Mouse (Mus musculus) E14TG2a.4 (cell line): ENCODE measurements at regions not wholly inside any gene's neighbourhood (a gene's known extent, or its start where the extent isn't known, plus 50 kb on each side); places are given as distances from the start of the nearest gene placed in this dataset.

Source experiments
- H3K27me3 ChIP-seq: 2 replicates; pipeline ENCODE4 v1.6.1; 2014; ENCODE audit warnings: low read length, control low read depth; ENCODE audit not compliant: insufficient read depth
- H3K36me3 ChIP-seq: 2 replicates; pipeline ENCODE4 v1.6.1; 2014; ENCODE audit warnings: low read length, control low read depth; ENCODE audit not compliant: insufficient read depth
- H3K4me1 ChIP-seq: replicated peaks from 2 replicates; pipeline ENCODE4 v1.6.1; 2014; ENCODE audit warnings: low read depth, low read length, control low read depth
- H3K4me3 ChIP-seq: replicated peaks from 2 replicates; pipeline ENCODE4 v1.5.1; 2014; ENCODE audit warnings: mild to moderate bottlenecking, low read length
- H3K9me3 ChIP-seq: 2 replicates; pipeline ENCODE4 v1.6.1; 2014; ENCODE audit warnings: low read length, control low read depth
- CTCF ChIP-seq: conservative IDR thresholded peaks from 2 replicates; pipeline ENCODE4 v1.5.1; 2014; ENCODE audit warnings: low read length
- NANOG ChIP-seq: IDR thresholded peaks from 2 replicates; pipeline ENCODE4 v1.6.1; 2014; ENCODE audit warnings: borderline replicate concordance, low read length, mixed read lengths
- POU5F1 ChIP-seq: IDR thresholded peaks from 2 replicates; pipeline ENCODE4 v1.6.1; 2014; ENCODE audit warnings: low read length, borderline replicate concordance

- H3K4me3 ChIP-seq = no peak overlapping the region
- TF ChIP-seq NANOG (no peak), POU5F1 (no peak), CTCF (no peak)
- H3K9me3 ChIP-seq = peaks cover 5% of the 10 kb centered on the region; the same call in 1 of the 2 replicates
- H3K36me3 ChIP-seq = no peaks in the 10 kb centered on the region
- H3K4me1 ChIP-seq = no peaks in the 10 kb centered on the region
- peaks cover 2% of the 10 kb centered on the region; the same call in 1 of the 2 replicates for H3K27me3 ChIP-seq
Observed at GRCm38 (mm10) chr8:11963575-11963974, 123.3 kb downstream of the Tex29 start.

- H3K4me1 ChIP-seq = no peaks in the 10 kb centered on the region
- H3K4me3 ChIP-seq = no peak overlapping the region
- TF ChIP-seq NANOG = no peak
- no peak for TF ChIP-seq POU5F1
- TF ChIP-seq CTCF = no peak
- H3K9me3 ChIP-seq = no peaks in the 10 kb centered on the region
- H3K27me3 ChIP-seq = peaks cover 17% of the 10 kb centered on the region
- H3K36me3 ChIP-seq = no peaks in the 10 kb centered on the region
Observed at GRCm38 (mm10) chr8:11967670-11968069, 127.4 kb downstream of the Tex29 start.

GRCm38 (mm10) chr8:11970515-11970914, 130.2 kb downstream of the Tex29 start:
- no peak overlapping the region for H3K4me3 ChIP-seq
- TF ChIP-seq NANOG = no peak
- TF ChIP-seq CTCF = no peak
- no peak for TF ChIP-seq POU5F1
- H3K27me3 ChIP-seq = peaks cover 18% of the 10 kb centered on the region
- no peaks in the 10 kb centered on the region for H3K36me3 ChIP-seq
- H3K9me3 ChIP-seq = no peaks in the 10 kb centered on the region
- H3K4me1 ChIP-seq = peaks cover 10% of the 10 kb centered on the region

GRCm38 (mm10) chr8:11973436-11973835, 133.2 kb downstream of the Tex29 start:
- Histone ChIP-seq H3K9me3 (no peaks in the 10 kb centered on the region), H3K4me3 (peak overlapping the region; percentile 48), H3K27me3 (peaks cover 18% of the 10 kb centered on the region), H3K36me3 (no peaks in the 10 kb centered on the region), H3K4me1 (peaks cover 10% of the 10 kb centered on the region)
- TF ChIP-seq NANOG (no peak), CTCF (no peak), POU5F1 (no peak)

- no peaks in the 10 kb centered on the region for H3K36me3 ChIP-seq
- H3K9me3 ChIP-seq = no peaks in the 10 kb centered on the region
- H3K4me3 ChIP-seq = no peak overlapping the region
- H3K27me3 ChIP-seq = peaks cover 5% of the 10 kb centered on the region; the same call in 1 of the 2 replicates
- TF ChIP-seq NANOG (no peak), POU5F1 (no peak), CTCF (no peak)
- peaks cover 10% of the 10 kb centered on the region for H3K4me1 ChIP-seq
Observed at GRCm38 (mm10) chr8:11977121-11977520, 136.8 kb downstream of the Tex29 start.

- no peaks in the 10 kb centered on the region for H3K27me3 ChIP-seq
- no peak overlapping the region for H3K4me3 ChIP-seq
- H3K9me3 ChIP-seq = no peaks in the 10 kb centered on the region
- no peaks in the 10 kb centered on the region for H3K4me1 ChIP-seq
- TF ChIP-seq NANOG (no peak), CTCF (no peak), POU5F1 (no peak)
- no peaks in the 10 kb centered on the region for H3K36me3 ChIP-seq
Observed at GRCm38 (mm10) chr8:11979056-11979455, 138.8 kb downstream of the Tex29 start.

GRCm38 (mm10) chr8:11981458-11981857, 141.2 kb downstream of the Tex29 start:
- Histone ChIP-seq H3K27me3 (no peaks in the 10 kb centered on the region), H3K4me1 (no peaks in the 10 kb centered on the region), H3K9me3 (no peaks in the 10 kb centered on the region), H3K4me3 (no peak overlapping the region), H3K36me3 (no peaks in the 10 kb centered on the region)
- TF ChIP-seq POU5F1 = no peak
- TF ChIP-seq CTCF = peak; percentile 86

GRCm38 (mm10) chr8:11990024-11990423, 149.8 kb downstream of the Tex29 start:
- TF ChIP-seq NANOG = no peak
- TF ChIP-seq CTCF = no peak
- TF ChIP-seq POU5F1 = no peak
- no peaks in the 10 kb centered on the region for H3K36me3 ChIP-seq
- H3K27me3 ChIP-seq = peaks cover 3% of the 10 kb centered on the region; the same call in 1 of the 2 replicates
- no peaks in the 10 kb centered on the region for H3K9me3 ChIP-seq
- H3K4me3 ChIP-seq = no peak overlapping the region
- no peaks in the 10 kb centered on the region for H3K4me1 ChIP-seq

- peaks cover 16% of the 10 kb centered on the region; the same call in 1 of the 2 replicates for H3K4me1 ChIP-seq
- H3K36me3 ChIP-seq = no peaks in the 10 kb centered on the region
- peaks cover 39% of the 10 kb centered on the region for H3K27me3 ChIP-seq
- H3K4me3 ChIP-seq = no peak overlapping the region
- no peaks in the 10 kb centered on the region for H3K9me3 ChIP-seq
- TF ChIP-seq CTCF (peak; percentile 41), NANOG (no peak)
Observed at GRCm38 (mm10) chr8:11999736-12000458, 159.6 kb downstream of the Tex29 start.
